17 mouse cellular contexts compared by ENCODE assay signal in genomic region chr12:34516769-34517562, GRCm38 (mm10).
DNase-seq lines count a peak whose midpoint lies in the region; ATAC-seq lines count a peak whose summit lies in the region.
"Had no signal": no experiment of that assay in that cellular context is flagged by ENCODE, and none has a peak within 500 bp of the region (broad histone marks: within the 10 kb centered on the region; RNA-seq: fewer than 3 reads in every experiment).

No protein-coding gene starts in this region.

- no peaks in the 10 kb centered on the region for H3K36me3 ChIP-seq in hindbrain, embryonic 14.5 days (replicated peaks; ENCODE audit: control insufficient read depth, insufficient read depth)
- H3K36me3 ChIP-seq in hindbrain, embryonic 11.5 days (ENCODE audit: control insufficient read depth, insufficient read depth, low read length): no peaks in the 10 kb centered on the region
- no peaks in the 10 kb centered on the region for H3K36me3 ChIP-seq in heart, embryonic 15.5 days
- H3K36me3 ChIP-seq: embryonic facial prominence, embryonic 10.5 days had no signal

- no peaks in the 10 kb centered on the region for H3K9me3 ChIP-seq in hindbrain, embryonic 14.5 days (ENCODE audit: control insufficient read depth, low read length)
- H3K9me3 ChIP-seq in hindbrain, embryonic 11.5 days (ENCODE audit: control insufficient read depth, low read length): no peaks in the 10 kb centered on the region
- H3K9me3 ChIP-seq in heart, embryonic 15.5 days (replicated peaks): no peaks in the 10 kb centered on the region
- H3K9me3 ChIP-seq: embryonic facial prominence, embryonic 10.5 days had no signal

- no peak for DNase-seq in frontal cortex, postnatal 10 days (ENCODE audit: low spot score in 2 of 2)
- no peak for DNase-seq in hindbrain, embryonic 14.5 days (ENCODE audit: low spot score)
- DNase-seq in hindbrain, embryonic 11.5 days (ENCODE audit: low spot score): no peak
- no peak for DNase-seq in embryo, embryonic 9.5 days (ENCODE audit: extremely low spot score)
- DNase-seq: adrenal gland, adult 8-10 months; cerebellum, adult 9-10 months; gastrocnemius, postnatal 10 days; kidney, adult 2 months; lung, adult 18-20 months; thymus, postnatal 36 days had no signal

- no peak overlapping the region for H3K4me3 ChIP-seq in hindbrain, embryonic 14.5 days (replicated peaks; ENCODE audit: low read length)
- no peak overlapping the region for H3K4me3 ChIP-seq in hindbrain, embryonic 11.5 days (ENCODE audit: low read depth, low read length)
- peak overlapping the region; percentile 33 for H3K4me3 ChIP-seq in heart, embryonic 15.5 days
- H3K4me3 ChIP-seq: embryonic facial prominence, embryonic 10.5 days had no signal

- H3K27ac ChIP-seq in hindbrain, embryonic 14.5 days: no peak overlapping the region
- no peak overlapping the region for H3K27ac ChIP-seq in hindbrain, embryonic 11.5 days (ENCODE audit: low read depth, low read length)
- peak overlapping the region; percentile 91 for H3K27ac ChIP-seq in heart, embryonic 15.5 days
- H3K27ac ChIP-seq: embryonic facial prominence, embryonic 10.5 days; macrophage; stomach, postnatal 0 days had no signal

- H3K9ac ChIP-seq in hindbrain, embryonic 14.5 days: no peak overlapping the region
- no peak overlapping the region for H3K9ac ChIP-seq in hindbrain, embryonic 11.5 days (ENCODE audit: low read depth, low read length)
- H3K9ac ChIP-seq in heart, embryonic 15.5 days: no peak overlapping the region

- no peaks in the 10 kb centered on the region for H3K27me3 ChIP-seq in hindbrain, embryonic 14.5 days (ENCODE audit: control insufficient read depth, insufficient read depth, low read length)
- H3K27me3 ChIP-seq in hindbrain, embryonic 11.5 days (ENCODE audit: control insufficient read depth, insufficient read depth, low read length): no peaks in the 10 kb centered on the region
- no peaks in the 10 kb centered on the region for H3K27me3 ChIP-seq in heart, embryonic 15.5 days

- 57% methylated on average over 6 of the region's 6 CpGs for whole genome bisulfite sequencing in hindbrain, embryonic 14.5 days
- WGBS in hindbrain, embryonic 11.5 days: 64% methylated on average over 6 of the region's 6 CpGs
- 33% methylated on average over 6 of the region's 6 CpGs for WGBS in heart, embryonic 15.5 days

- peak; percentile 50 for ATAC-seq in frontal cortex, adult (ENCODE audit: low TSS enrichment)
- peak; percentile 24; the same call in 1 of the 2 replicates for ATAC-seq in hindbrain, embryonic 14.5 days (ENCODE audit: low FRiP score)
- ATAC-seq in hindbrain, embryonic 11.5 days (ENCODE audit: low FRiP score): no peak
- peak; percentile 80 for ATAC-seq in heart, embryonic 15.5 days (replicated peaks; ENCODE audit: insufficient number of reproducible peaks, insufficient read depth, low FRiP score, low read depth)
- peak; percentile 23; the same call in 1 of the 2 replicates for ATAC-seq in neutrophil, adult 5-6 weeks (ENCODE audit: extremely low read depth, insufficient number of reproducible peaks, low FRiP score, poor library complexity, severe bottlenecking)
- ATAC-seq: hindbrain, embryonic 16.5 days had no signal

- H3K4me2 ChIP-seq in hindbrain, embryonic 14.5 days (replicated peaks): no peak overlapping the region
- H3K4me2 ChIP-seq in hindbrain, embryonic 11.5 days (replicated peaks; ENCODE audit: low read depth, low read length): no peak overlapping the region
- peak overlapping the region; percentile 51 for H3K4me2 ChIP-seq in heart, embryonic 15.5 days

- H3K4me1 ChIP-seq in hindbrain, embryonic 14.5 days (replicated peaks; ENCODE audit: control insufficient read depth, insufficient read depth, low read length): 0 out of 2 replicates have a peak, but pooled peaks cover 3% of the 10 kb centered on the region
- H3K4me1 ChIP-seq in hindbrain, embryonic 11.5 days (replicated peaks; ENCODE audit: control insufficient read depth, insufficient read depth, low read length): no peaks in the 10 kb centered on the region
- H3K4me1 ChIP-seq in heart, embryonic 15.5 days (replicated peaks): peaks cover 13% of the 10 kb centered on the region
- H3K4me1 ChIP-seq: embryonic facial prominence, embryonic 10.5 days had no signal
